Mouse (Mus musculus): ENCODE results near the gene Rpl6. TPM values are rescaled to one million over a fixed set of nuclear protein-coding genes. Genes with fewer than 3 reads are reported as not detected.
"Not testable (repeated sequence)": the region's sequence is repeated elsewhere in the genome, so short reads cannot be mapped to it uniquely, and the experiment has no call there.

Rpl6 gene
- polyA plus RNA-seq, 1 experiment from 2014 or later, result 315 TPM

GRCm38 (mm10) chr5:121217313-121217634 lies 13.0 kb downstream of the Rpl6 start:
- H3K9ac ChIP-seq (replicated peaks), result no peak overlapping the region
- no peak overlapping the region for H3K27ac ChIP-seq (ENCODE audit: low read depth)
- peaks cover 2% of the 10 kb centered on the region for H3K36me3 ChIP-seq (replicated peaks; ENCODE audit: insufficient read depth, low read length)
- DNase-seq, result no peak
- 73% methylated on average over 2 of the region's 2 CpGs for WGBS (ENCODE audit: insufficient replicate concordance)
- H3K4me2 ChIP-seq (ENCODE audit: low read depth, low read length), result no peak overlapping the region
- no peak for ATAC-seq
- no peak overlapping the region for H3K4me3 ChIP-seq (ENCODE audit: low read depth, low read length)
- no peaks in the 10 kb centered on the region for H3K27me3 ChIP-seq (ENCODE audit: insufficient read depth, low read length)
- H3K4me1 ChIP-seq (ENCODE audit: insufficient read depth), result peaks cover 11% of the 10 kb centered on the region; the same call in 1 of the 2 replicates
- TF ChIP-seq CTCF (IDR thresholded peaks at IDR 0.05; ENCODE audit: low read depth), result no peak
- no peak for TF ChIP-seq EP300 (IDR thresholded peaks at IDR 0.05; ENCODE audit: low read depth)
- no peaks in the 10 kb centered on the region for H3K9me3 ChIP-seq (ENCODE audit: low read length)

GRCm38 (mm10) chr5:121219190-121219589 lies 14.9 kb downstream of the Rpl6 start:
- Histone ChIP-seq H3K4me3 (ENCODE audit: low read depth, low read length) (no peak overlapping the region), H3K9ac (replicated peaks) (no peak overlapping the region), H3K27me3 (ENCODE audit: insufficient read depth, low read length) (no peaks in the 10 kb centered on the region), H3K9me3 (ENCODE audit: low read length) (no peaks in the 10 kb centered on the region), H3K36me3 (replicated peaks; ENCODE audit: insufficient read depth, low read length) (no peaks in the 10 kb centered on the region; the same call in 1 of the 2 replicates), H3K27ac (ENCODE audit: low read depth) (peak overlapping the region; percentile 46; the same call in 1 of the 2 replicates), H3K4me2 (ENCODE audit: low read depth, low read length) (no peak overlapping the region), H3K4me1 (ENCODE audit: insufficient read depth) (peaks cover 15% of the 10 kb centered on the region; the same call in 1 of the 2 replicates)
- DNase-seq (no peak), ATAC-seq (no peak)
- TF ChIP-seq CTCF (IDR thresholded peaks at IDR 0.05; ENCODE audit: low read depth), result no peak
- TF ChIP-seq EP300 (IDR thresholded peaks at IDR 0.05; ENCODE audit: low read depth), result no peak
- WGBS (ENCODE audit: insufficient replicate concordance), result 73% methylated on average over 1 of the region's 1 CpGs

DNA sequence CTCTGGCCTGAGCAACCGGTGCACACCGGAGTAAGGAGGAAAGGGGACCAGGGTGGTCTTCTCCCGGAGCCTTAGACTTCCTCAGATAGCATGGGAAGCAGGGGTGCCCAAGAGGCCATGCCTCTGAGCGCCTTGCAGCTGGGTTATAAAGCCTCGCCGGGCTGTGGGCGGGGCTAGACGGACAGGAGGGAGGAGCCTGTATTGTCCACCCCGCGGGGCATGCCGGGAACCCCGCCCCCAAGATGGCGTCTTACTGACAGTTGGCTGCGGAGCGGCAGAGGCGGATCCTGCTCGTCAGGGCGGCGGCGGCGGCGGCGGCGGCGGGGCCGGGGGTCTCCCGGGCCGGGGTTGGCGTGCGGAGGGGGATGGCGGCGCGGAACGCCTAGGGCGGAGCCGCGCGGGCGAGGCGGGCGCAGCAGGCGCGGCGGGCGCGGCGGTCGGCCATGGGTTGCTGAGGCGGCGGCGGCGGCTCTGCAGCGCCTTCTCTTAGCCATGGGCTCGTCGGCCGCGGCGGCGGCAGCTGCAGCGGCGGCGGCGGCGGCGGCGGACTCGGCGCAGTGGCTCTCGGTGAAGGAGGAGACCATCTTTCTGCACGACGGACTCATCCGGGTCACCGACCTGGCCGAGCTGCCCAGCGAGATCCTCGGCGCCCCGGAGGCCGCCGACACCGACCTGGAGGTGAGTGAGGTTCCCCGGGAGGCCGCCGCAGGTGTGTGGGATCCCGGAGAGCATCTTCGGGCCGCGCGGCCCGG lies 15.9 kb downstream of the Rpl6 start, which contains the start of gene Hectd4:
Gene Hectd4, plus strand, starts transcription at position 240 of the 752 bp plus-strand sequence.
- Histone ChIP-seq H3K4me1 (ENCODE audit: insufficient read depth) (peaks cover 21% of the 10 kb centered on the region), H3K27ac (ENCODE audit: low read depth) (peak within 1 kb of the TSS; percentile 95), H3K9ac (replicated peaks) (peak within 1 kb of the TSS; percentile 96), H3K4me3 (ENCODE audit: low read depth, low read length) (peak within 1 kb of the TSS; percentile 97), H3K4me2 (ENCODE audit: low read depth, low read length) (peak within 1 kb of the TSS; percentile 84), H3K27me3 (ENCODE audit: insufficient read depth, low read length) (no peaks in the 10 kb centered on the region), H3K36me3 (replicated peaks; ENCODE audit: insufficient read depth, low read length) (no peaks in the 10 kb centered on the region; the same call in 1 of the 2 replicates), H3K9me3 (ENCODE audit: low read length) (no peaks in the 10 kb centered on the region)
- WGBS (ENCODE audit: insufficient replicate concordance), result 2% methylated on average over 29 of the region's 90 CpGs
- peak; percentile 100 for DNase-seq
- TF ChIP-seq CTCF (IDR thresholded peaks at IDR 0.05; ENCODE audit: low read depth), result no peak
- no peak for TF ChIP-seq EP300 (IDR thresholded peaks at IDR 0.05; ENCODE audit: low read depth)
- ATAC-seq, result peak; percentile 60

DNA sequence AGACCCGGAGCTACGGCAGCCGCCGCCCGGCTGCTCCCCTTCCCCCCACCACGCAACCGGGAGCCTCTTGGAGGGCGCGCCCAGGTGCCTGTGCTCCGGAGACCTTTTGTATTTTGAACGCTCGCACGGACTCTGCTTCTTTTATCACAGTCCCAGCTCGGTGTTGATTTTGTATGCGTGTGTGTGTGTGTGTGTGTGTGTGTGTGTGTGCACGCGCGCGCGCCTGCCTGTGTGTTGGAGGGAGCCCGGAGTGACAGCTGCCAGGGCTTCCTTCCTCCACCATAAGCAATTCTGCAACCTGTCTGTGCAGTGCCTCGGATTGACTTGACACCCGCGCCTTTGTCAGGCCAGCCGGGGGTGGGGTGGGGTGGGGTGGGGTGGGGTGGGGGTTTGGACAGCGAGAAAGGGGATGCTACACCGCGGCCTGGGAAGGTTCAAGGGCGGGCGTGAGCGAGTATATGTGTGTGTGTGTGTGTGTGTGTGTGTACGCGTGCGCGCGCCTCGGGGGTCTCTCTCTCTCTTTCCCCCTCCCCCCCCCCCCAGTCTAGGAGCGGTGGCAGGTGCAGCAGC lies 16.5 kb downstream of the Rpl6 start:
- H3K27ac ChIP-seq (ENCODE audit: low read depth), result peak overlapping the region; percentile 95
- H3K4me2 ChIP-seq (ENCODE audit: low read depth, low read length), result peak overlapping the region; percentile 84
- WGBS (ENCODE audit: insufficient replicate concordance), result 2% methylated on average over 29 of the region's 38 CpGs
- H3K4me3 ChIP-seq (ENCODE audit: low read depth, low read length), result peak overlapping the region; percentile 97
- H3K4me1 ChIP-seq (ENCODE audit: insufficient read depth), result peaks cover 27% of the 10 kb centered on the region
- H3K9me3 ChIP-seq (ENCODE audit: low read length), result no peaks in the 10 kb centered on the region
- DNase-seq, result peak; percentile 73
- TF ChIP-seq CTCF (IDR thresholded peaks at IDR 0.05; ENCODE audit: low read depth) (no peak), EP300 (IDR thresholded peaks at IDR 0.05; ENCODE audit: low read depth) (no peak)
- H3K36me3 ChIP-seq (replicated peaks; ENCODE audit: insufficient read depth, low read length), result no peaks in the 10 kb centered on the region; the same call in 1 of the 2 replicates
- ATAC-seq, result peak; percentile 7; the same call in 1 of the 2 replicates
- H3K9ac ChIP-seq (replicated peaks), result peak overlapping the region; percentile 96
- no peaks in the 10 kb centered on the region for H3K27me3 ChIP-seq (ENCODE audit: insufficient read depth, low read length)

DNA sequence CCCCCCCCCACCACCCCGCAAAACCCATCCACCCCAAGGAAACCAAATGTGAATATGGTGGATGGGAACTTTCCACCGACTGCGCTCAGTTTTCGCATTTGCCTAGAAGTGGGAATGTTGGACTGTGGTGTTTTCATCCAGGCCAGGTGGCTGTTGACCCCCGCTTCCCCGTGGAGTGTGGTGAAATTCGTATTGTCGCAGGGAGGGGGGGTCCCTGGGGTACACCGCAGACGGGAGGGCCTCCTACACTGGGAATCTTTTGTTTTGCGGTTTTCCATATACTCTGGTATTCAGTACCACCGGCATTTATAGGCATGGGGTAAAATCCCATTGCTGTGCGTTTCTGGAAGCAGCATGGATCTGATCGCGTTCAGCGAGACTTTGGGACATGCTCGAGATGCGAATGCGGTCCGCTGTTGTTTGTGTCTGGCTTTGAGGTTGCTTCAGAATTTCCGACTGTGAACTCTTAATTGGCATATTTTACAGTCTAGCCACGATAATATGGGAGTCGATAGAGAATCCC lies 17.1 kb downstream of the Rpl6 start:
- DNase-seq, result no peak
- Histone ChIP-seq H3K9me3 (ENCODE audit: low read length) (no peaks in the 10 kb centered on the region), H3K4me1 (ENCODE audit: insufficient read depth) (peaks cover 33% of the 10 kb centered on the region), H3K27ac (ENCODE audit: low read depth) (peak overlapping the region; percentile 95), H3K4me3 (ENCODE audit: low read depth, low read length) (peak overlapping the region; percentile 97), H3K36me3 (replicated peaks; ENCODE audit: insufficient read depth, low read length) (no peaks in the 10 kb centered on the region; the same call in 1 of the 2 replicates), H3K4me2 (ENCODE audit: low read depth, low read length) (peak overlapping the region; percentile 84), H3K9ac (replicated peaks) (peak overlapping the region; percentile 96), H3K27me3 (ENCODE audit: insufficient read depth, low read length) (no peaks in the 10 kb centered on the region)
- TF ChIP-seq CTCF (IDR thresholded peaks at IDR 0.05; ENCODE audit: low read depth) (no peak), EP300 (IDR thresholded peaks at IDR 0.05; ENCODE audit: low read depth) (no peak)
- no peak for ATAC-seq
- WGBS (ENCODE audit: insufficient replicate concordance), result 25% methylated on average over 22 of the region's 23 CpGs

DNA sequence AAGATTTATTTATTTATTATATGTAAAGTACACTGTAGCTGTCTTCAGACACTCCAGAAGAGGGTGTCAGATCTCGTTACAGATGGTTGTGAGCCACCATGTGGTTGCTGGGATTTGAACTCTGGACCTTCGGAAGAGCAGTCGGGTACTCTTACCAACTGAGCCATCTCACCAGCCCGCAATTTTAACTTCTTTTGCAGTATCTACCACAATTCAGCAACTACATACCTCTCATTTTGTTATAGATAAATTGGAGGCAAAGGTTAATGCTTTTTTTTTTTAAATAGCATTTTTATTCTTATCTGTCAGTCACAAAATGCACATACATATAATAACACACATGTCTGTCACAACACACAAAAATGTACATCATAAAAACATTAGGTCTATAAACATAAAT lies 19.7 kb downstream of the Rpl6 start:
- ATAC-seq; DNase-seq; H3K27me3 ChIP-seq (ENCODE audit: insufficient read depth, low read length); H3K9me3 ChIP-seq (ENCODE audit: low read length); H3K27ac ChIP-seq (ENCODE audit: low read depth); H3K4me2 ChIP-seq (ENCODE audit: low read depth, low read length); H3K36me3 ChIP-seq (replicated peaks; ENCODE audit: insufficient read depth, low read length); H3K4me3 ChIP-seq (ENCODE audit: low read depth, low read length); H3K9ac ChIP-seq (replicated peaks): not testable (repeated sequence)
- peaks cover 38% of the 10 kb centered on the region for H3K4me1 ChIP-seq (ENCODE audit: insufficient read depth)
- 90% methylated on average over 3 of the region's 4 CpGs for WGBS (ENCODE audit: insufficient replicate concordance)
